Mouse (Mus musculus) heart, postnatal 10 days (tissue): ENCODE results near the gene Cerkl. TPM values are rescaled to one million over a fixed set of nuclear protein-coding genes. Genes with fewer than 3 reads are reported as not detected.

Source experiments
- DNase-seq, 2 experiments: peaks; one replicate each; pipeline ENCODE4 v3.0.0; 2021
- intact Hi-C: fragments of 180-260 bp; cut with DNase I; formaldehyde crosslinking; loops from one replicate; pipeline ENCODE4 v1.15.1; 2025
- total RNA-seq, 2 experiments: library from RNA; stranded (reverse); gene quantifications; 2 replicates each; pipeline ENCODE4 v1.2.3; 2021

The Cerkl gene
- total RNA-seq, 2 experiments from 2014 or later: 1.2 to 1.5 TPM

GRCm38 (mm10) chr2:79336141-79336540 lies 120.4 kb downstream of the Cerkl start:
- intact Hi-C loops: no loop called here

GRCm38 (mm10) chr2:79334661-79335060 lies 121.9 kb downstream of the Cerkl start:
- intact Hi-C loops: no loop called here

More at GRCm38 (mm10) chr2:79336141-79336540, 120.4 kb downstream of the Cerkl start:
- DNase-seq: no peak

GRCm38 (mm10) chr2:79328079-79328478 lies 128.5 kb downstream of the Cerkl start:
- intact Hi-C loops: no loop called here
- DNase-seq: no peak

More at GRCm38 (mm10) chr2:79334661-79335060, 121.9 kb downstream of the Cerkl start:
- DNase-seq: no peak

GRCm38 (mm10) chr2:79316182-79316880 lies 140.3 kb downstream of the Cerkl start:
- intact Hi-C loops: no loop called here
- no peak for DNase-seq

- intact Hi-C loops: no loop called here
- DNase-seq: no peak
Observed at GRCm38 (mm10) chr2:79315108-79315507, 141.5 kb downstream of the Cerkl start.

GRCm38 (mm10) chr2:79312499-79312898 lies 144.1 kb downstream of the Cerkl start:
- intact Hi-C loops: no loop called here
- DNase-seq: no peak

GRCm38 (mm10) chr2:79309454-79310118 lies 147.0 kb downstream of the Cerkl start:
- DNase-seq: no peak
- intact Hi-C loops: no loop called here

- no peak for DNase-seq
- intact Hi-C loops: no loop called here
Observed at GRCm38 (mm10) chr2:79307549-79307948, 149.0 kb downstream of the Cerkl start.

- no peak for DNase-seq
- intact Hi-C loops: no loop called here
Observed at GRCm38 (mm10) chr2:79302398-79302797, 154.2 kb downstream of the Cerkl start.

GRCm38 (mm10) chr2:79292431-79292830 lies 164.2 kb downstream of the Cerkl start:
- no peak for DNase-seq
- intact Hi-C loops: no loop called here

- no peak for DNase-seq
- intact Hi-C loops: no loop called here
Observed at GRCm38 (mm10) chr2:79291922-79292321, 164.7 kb downstream of the Cerkl start.

- intact Hi-C loops: no loop called here
- DNase-seq: no peak
Observed at GRCm38 (mm10) chr2:79290149-79290548, 166.4 kb downstream of the Cerkl start.

GRCm38 (mm10) chr2:79284206-79284605 lies 172.4 kb downstream of the Cerkl start:
- intact Hi-C loops: no loop called here
- DNase-seq: no peak

Other genes with a start within 250 kb of the Cerkl start
- gene Itga4, start 201.4 kb downstream of the Cerkl start, total RNA-seq: 1 to 10 TPM; 2.9 to 3.8 TPM
- not detected for gene Neurod1, start within 50 bp of the Cerkl start, total RNA-seq
- gene Itprid2, start 178.6 kb upstream of the Cerkl start, total RNA-seq: 10 to 100 TPM; 27.1 to 28.4 TPM